Mouse (Mus musculus) neural tube, embryonic 11.5 days (tissue): ENCODE measurements around the gene Lrig2. TPM values are rescaled to one million over a fixed set of nuclear protein-coding genes. Genes with fewer than 3 reads are reported as not detected.

Experiments used
- polyA plus RNA-seq: library from polyadenylated mRNA; unstranded; fragments of >200 nt; fragmentation: Nextera tagmentation; extraction: Ambion mirVana; gene quantifications from 2 replicates; pipeline ENCODE4 v1.2.1, GENCODE M21; 2014

Lrig2 gene
- polyA plus RNA-seq, 1 experiment from 2014 or later = 30.2 TPM

Other genes starting within 250 kb of the Lrig2 start
- gene Slc16a1, start 126.8 kb upstream of the Lrig2 start, polyA plus RNA-seq = 35.3 and 38.7 TPM in 2 replicates